Mouse (Mus musculus) lung, embryonic 16.5 days (tissue): ENCODE results near the gene Cdyl. TPM values are rescaled to one million over a fixed set of nuclear protein-coding genes. Genes with fewer than 3 reads are reported as not detected.

Experiments used
- ATAC-seq: fragments of 200-750 bp; cut with Nextera tagmentation; 2 replicates; pipeline ENCODE4 v1.8.0; 2017; ENCODE audit warnings: low read depth, mild to moderate bottlenecking, moderate library complexity
- H3K27ac ChIP-seq: fragments of 300-500 bp; sonication (generic); 2 replicates; pipeline ENCODE4 v1.5.1; 2014; ENCODE audit warnings: mild to moderate bottlenecking, control low read depth, low read length
- H3K27me3 ChIP-seq: fragments of 300-500 bp; sonication (generic); 2 replicates; pipeline ENCODE4 v1.6.1; 2014; ENCODE audit warnings: low read depth, low read length, mixed read lengths; ENCODE audit not compliant: control insufficient read depth, insufficient read depth
- H3K36me3 ChIP-seq: fragments of 300-500 bp; sonication (generic); 2 replicates; pipeline ENCODE4 v1.6.1; 2014; ENCODE audit warnings: low read length; ENCODE audit not compliant: control insufficient read depth, insufficient read depth
- H3K4me1 ChIP-seq: fragments of 300-500 bp; sonication (generic); replicated peaks from 2 replicates; pipeline ENCODE4 v1.6.1; 2014; ENCODE audit warnings: low read length, mixed read lengths; ENCODE audit not compliant: control insufficient read depth, insufficient read depth
- H3K4me2 ChIP-seq: fragments of 300-500 bp; sonication (generic); 2 replicates; pipeline ENCODE4 v1.6.1; 2014; ENCODE audit warnings: low read depth, low read length, control low read depth
- H3K4me3 ChIP-seq: fragments of 300-500 bp; sonication (generic); 2 replicates; pipeline ENCODE4 v1.5.1; 2014; ENCODE audit warnings: mild to moderate bottlenecking, low read length, control low read depth
- H3K9ac ChIP-seq: fragments of 300-500 bp; sonication (generic); 2 replicates; pipeline ENCODE4 v1.6.1; 2014; ENCODE audit warnings: low read length, control low read depth
- H3K9me3 ChIP-seq: fragments of 300-500 bp; sonication (generic); 2 replicates; pipeline ENCODE4 v1.6.1; 2016; ENCODE audit warnings: low read length; ENCODE audit not compliant: control insufficient read depth
- WGBS: fragments of 180-500 bp; shearing (Covaris S2); extraction: QIAGEN DNeasy Blood & Tissue Kit; methylation state at CpG from one replicate; pipeline ENCODE4 v1.1.7; 2014; 5-methylcytosine and 5-hydroxymethylcytosine counted together
- polyA plus RNA-seq: library from polyadenylated mRNA; unstranded; fragments of >200 nt; fragmentation: Nextera tagmentation; extraction: Ambion mirVana; gene quantifications from 2 replicates; pipeline ENCODE4 v1.2.1, GENCODE M21; 2015

Gene Cdyl
- polyA plus RNA-seq, 1 experiment from 2014 or later: 7.4 TPM

GRCm38 (mm10) chr13:35732891-35733596 lies 73.4 kb downstream of the Cdyl start:
- Histone ChIP-seq H3K36me3 (no peaks in the 10 kb centered on the region), H3K4me3 (no peak overlapping the region), H3K27ac (no peak overlapping the region), H3K4me2 (no peak overlapping the region), H3K9ac (no peak overlapping the region), H3K4me1 (no peaks in the 10 kb centered on the region), H3K9me3 (no peaks in the 10 kb centered on the region), H3K27me3 (no peaks in the 10 kb centered on the region)
- WGBS: 86% methylated on average over 5 of the region's 5 CpGs
- ATAC-seq: no peak

GRCm38 (mm10) chr13:35737565-35737964 lies 77.9 kb downstream of the Cdyl start:
- Histone ChIP-seq H3K4me3 (no peak overlapping the region), H3K9ac (no peak overlapping the region), H3K4me1 (peaks cover under 1% of the 10 kb centered on the region), H3K27ac (no peak overlapping the region), H3K9me3 (no peaks in the 10 kb centered on the region), H3K36me3 (no peaks in the 10 kb centered on the region), H3K4me2 (no peak overlapping the region), H3K27me3 (no peaks in the 10 kb centered on the region)
- no peak for ATAC-seq
- 34% methylated on average over 2 of the region's 2 CpGs for WGBS

GRCm38 (mm10) chr13:35738210-35738609 lies 78.6 kb downstream of the Cdyl start:
- Histone ChIP-seq H3K9ac (no peak overlapping the region), H3K36me3 (no peaks in the 10 kb centered on the region), H3K4me2 (no peak overlapping the region), H3K9me3 (no peaks in the 10 kb centered on the region), H3K27ac (no peak overlapping the region), H3K4me1 (peaks cover 7% of the 10 kb centered on the region), H3K27me3 (no peaks in the 10 kb centered on the region), H3K4me3 (no peak overlapping the region)
- no peak for ATAC-seq
- 40% methylated on average over 2 of the region's 2 CpGs for WGBS

- Histone ChIP-seq H3K9ac (no peak overlapping the region), H3K4me3 (no peak overlapping the region), H3K4me1 (peaks cover 12% of the 10 kb centered on the region), H3K36me3 (no peaks in the 10 kb centered on the region), H3K27ac (no peak overlapping the region), H3K9me3 (no peaks in the 10 kb centered on the region), H3K4me2 (no peak overlapping the region), H3K27me3 (no peaks in the 10 kb centered on the region)
- whole genome bisulfite sequencing: 35% methylated on average over 10 of the region's 10 CpGs
- ATAC-seq: no peak
These were observed 79.8 kb downstream of the Cdyl start for GRCm38 (mm10) chr13:35739473-35739872.

- no peaks in the 10 kb centered on the region for H3K27me3 ChIP-seq
- 2% methylated on average over 47 of the region's 61 CpGs for WGBS
- no peaks in the 10 kb centered on the region for H3K9me3 ChIP-seq
- peak overlapping the region; percentile 87 for H3K4me3 ChIP-seq
- peaks cover 12% of the 10 kb centered on the region for H3K4me1 ChIP-seq
- H3K4me2 ChIP-seq: peak overlapping the region; percentile 76
- H3K36me3 ChIP-seq: no peaks in the 10 kb centered on the region
- peak; percentile 82 for ATAC-seq
- peak overlapping the region; percentile 86 for H3K27ac ChIP-seq
- H3K9ac ChIP-seq: peak overlapping the region; percentile 68
These were observed 80.8 kb downstream of the Cdyl start for GRCm38 (mm10) chr13:35740301-35741039.

GRCm38 (mm10) chr13:35741040-35741619 lies 81.5 kb downstream of the Cdyl start:
- H3K27ac ChIP-seq: peak overlapping the region; percentile 94
- H3K9me3 ChIP-seq: peaks cover 4% of the 10 kb centered on the region; the same call in 1 of the 2 replicates
- peak overlapping the region; percentile 87 for H3K4me3 ChIP-seq
- peak overlapping the region; percentile 88 for H3K9ac ChIP-seq
- no peaks in the 10 kb centered on the region for H3K27me3 ChIP-seq
- WGBS: 0% methylated on average over 58 of the region's 68 CpGs
- H3K4me2 ChIP-seq: peak overlapping the region; percentile 76
- H3K36me3 ChIP-seq: no peaks in the 10 kb centered on the region
- H3K4me1 ChIP-seq: peaks cover 12% of the 10 kb centered on the region
- peak; percentile 96 for ATAC-seq

- Histone ChIP-seq H3K9ac (peak overlapping the region; percentile 88), H3K4me2 (peak overlapping the region; percentile 76), H3K27ac (peak overlapping the region; percentile 94), H3K9me3 (peaks cover 9% of the 10 kb centered on the region; the same call in 1 of the 2 replicates), H3K36me3 (peaks cover 3% of the 10 kb centered on the region), H3K4me1 (peaks cover 12% of the 10 kb centered on the region), H3K4me3 (peak overlapping the region; percentile 87), H3K27me3 (no peaks in the 10 kb centered on the region)
- WGBS: under 1% methylated on average over 63 of the region's 93 CpGs
- peak; percentile 70 for ATAC-seq
These were observed 82.2 kb downstream of the Cdyl start for GRCm38 (mm10) chr13:35741620-35742421.

- Histone ChIP-seq H3K9ac (peak overlapping the region; percentile 88), H3K27me3 (no peaks in the 10 kb centered on the region), H3K4me3 (peak overlapping the region; percentile 87), H3K4me2 (peak overlapping the region; percentile 76), H3K4me1 (peaks cover 12% of the 10 kb centered on the region), H3K27ac (no peak overlapping the region), H3K9me3 (peaks cover 14% of the 10 kb centered on the region), H3K36me3 (peaks cover 4% of the 10 kb centered on the region)
- no peak for ATAC-seq
- WGBS: 15% methylated on average over 4 of the region's 4 CpGs
These were observed 83.1 kb downstream of the Cdyl start for GRCm38 (mm10) chr13:35742696-35743095.
